Mouse (Mus musculus) bone marrow, adult 2 months (tissue): ENCODE data around the gene Apoa5.

ENCODE experiments used
- CTCF ChIP-seq: fragments of 200-500 bp; IDR thresholded peaks from 2 replicates; pipeline ENCODE4 v1.5.1; 2011; ENCODE audit warnings: low read length, control low read depth; ENCODE audit not compliant: control insufficient read depth, insufficient read depth
- POLR2A ChIP-seq: fragments of 200-500 bp; IDR thresholded peaks from 2 replicates; pipeline ENCODE4 v1.6.1; 2011; ENCODE audit warnings: low read depth, mild to moderate bottlenecking, control low read depth, low read length, borderline replicate concordance; ENCODE audit not compliant: control insufficient read depth

- TF ChIP-seq CTCF: no peak
- TF ChIP-seq POLR2A: no peak
Measured at GRCm38 (mm10) chr9:46227064-46227614, 41.3 kb upstream of the Apoa5 start.
